Mouse (Mus musculus) lung, postnatal 0 days (tissue): ENCODE data around the gene Unc45a.

Source experiments
- CTCF ChIP-seq: IDR thresholded peaks from 2 replicates; pipeline ENCODE4 v1.5.1; 2016; ENCODE audit warnings: antibody characterized with exemption, mild to moderate bottlenecking
- EP300 ChIP-seq: IDR thresholded peaks from 2 replicates; pipeline ENCODE4 v1.6.1; 2016; ENCODE audit warnings: antibody characterized with exemption, mild to moderate bottlenecking, control low read depth

DNA sequence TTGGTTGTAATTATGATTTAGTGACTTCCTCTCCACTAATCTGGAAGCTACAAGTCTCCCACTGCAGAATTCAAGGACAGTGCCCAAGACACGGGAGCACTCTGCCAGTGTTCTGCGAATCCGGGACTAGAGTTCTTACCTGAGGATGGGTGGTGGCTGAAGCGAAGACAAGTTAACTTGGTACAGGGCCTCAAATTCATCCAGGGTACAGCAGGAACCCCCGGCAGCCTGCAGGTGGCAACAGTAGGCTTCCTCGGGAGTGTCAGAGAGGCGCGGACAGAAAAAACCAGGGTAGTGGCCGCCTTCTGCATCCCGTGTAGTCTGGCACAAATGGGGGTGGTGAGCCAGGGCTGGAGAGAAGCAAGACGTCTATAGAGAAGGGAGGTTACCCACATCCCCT is at the start of gene Unc45a:
- TF ChIP-seq CTCF: peak; percentile 81
- no peak for TF ChIP-seq EP300
